Mouse (Mus musculus) embryonic stem cell, embryonic (primary cell): ENCODE data around the gene Car10.

Experiments used
- CTCF ChIA-PET, 4 experiments: fragments of 300-600 bp in 2 of 4; fragments of 350-600 bp in 2 of 4; sonication (Branson Sonifier 250); formaldehyde crosslinking; loops; one replicate each; lab custom pipeline; 2022; ENCODE audit warnings: inconsistent platforms in 2 of 4; lab: Charles Lee
- POLR2A ChIA-PET, 4 experiments: fragments of 300-600 bp in 2 of 4; fragments of 350-600 bp in 2 of 4; sonication (Branson Sonifier 250); formaldehyde crosslinking; loops; one replicate each; lab custom pipeline; 2022; ENCODE audit warnings: antibody characterized with exemption in 4 of 4, inconsistent platforms in 1 of 4; lab: Charles Lee

Gene Car10

GRCm38 (mm10) chr11:93097941-93098828, at the start of gene Car10:
TSS of gene Car10 (plus strand) at chr11:93098028.
- POLR2A ChIA-PET = interaction anchor here in 1 of 4 experiments (0.6 to 0.7 kb wide), 2 partner anchors 54 to 100 kb away, joined by 3 to 5 read pairs; no protein-coding TSS in a partner anchor
- CTCF ChIA-PET = interaction anchor here in 1 of 4 experiments (0.6 kb wide), 1 partner anchor 35 kb away, joined by 3 read pairs; no protein-coding TSS in a partner anchor

GRCm38 (mm10) chr11:93065021-93065420, 32.8 kb upstream of the Car10 start:
- CTCF ChIA-PET = no interaction called here
- POLR2A ChIA-PET = no interaction called here

GRCm38 (mm10) chr11:93065656-93066181, 32.1 kb upstream of the Car10 start:
- ChIA-PET POLR2A (no interaction called here), CTCF (no interaction called here)

GRCm38 (mm10) chr11:93095588-93095987, 2.2 kb upstream of the Car10 start:
- POLR2A ChIA-PET = no interaction called here
- CTCF ChIA-PET = no interaction called here

GRCm38 (mm10) chr11:93097001-93097400, 827 bp upstream of the Car10 start:
- ChIA-PET CTCF (interaction anchor here in 1 of 4 experiments (1.0 kb wide), 1 partner anchor 375 kb away, joined by 3 read pairs; no protein-coding TSS in a partner anchor), POLR2A (no interaction called here)

GRCm38 (mm10) chr11:93097431-93097851, 387 bp upstream of the Car10 start:
- ChIA-PET CTCF (interaction anchor here in 1 of 4 experiments (1.0 kb wide), 1 partner anchor 374 kb away, joined by 3 read pairs; no protein-coding TSS in a partner anchor), POLR2A (no interaction called here)

- POLR2A ChIA-PET = interaction anchor here in 1 of 4 experiments (0.7 kb wide), 1 partner anchor 101 kb away, joined by 3 read pairs; no protein-coding TSS in a partner anchor
- CTCF ChIA-PET = no interaction called here
Measured at GRCm38 (mm10) chr11:93098933-93099381, 1.1 kb downstream of the Car10 start.

GRCm38 (mm10) chr11:93099431-93100370, 1.9 kb downstream of the Car10 start:
- ChIA-PET CTCF (no interaction called here), POLR2A (no interaction called here)

GRCm38 (mm10) chr11:93100606-93101005, 2.8 kb downstream of the Car10 start:
- CTCF ChIA-PET = no interaction called here
- POLR2A ChIA-PET = no interaction called here

GRCm38 (mm10) chr11:93101106-93101505, 3.3 kb downstream of the Car10 start:
- CTCF ChIA-PET = no interaction called here

GRCm38 (mm10) chr11:93102321-93102720, 4.5 kb downstream of the Car10 start:
- ChIA-PET POLR2A (no interaction called here), CTCF (no interaction called here)

More at GRCm38 (mm10) chr11:93101106-93101505, 3.3 kb downstream of the Car10 start:
- POLR2A ChIA-PET = interaction anchor here in 1 of 4 experiments (0.6 kb wide), 1 partner anchor 748 kb away, joined by 3 read pairs; no protein-coding TSS in a partner anchor

GRCm38 (mm10) chr11:93103101-93103815, 5.4 kb downstream of the Car10 start:
- CTCF ChIA-PET = no interaction called here
- POLR2A ChIA-PET = no interaction called here

GRCm38 (mm10) chr11:93109451-93109850, 11.6 kb downstream of the Car10 start:
- POLR2A ChIA-PET = no interaction called here
- CTCF ChIA-PET = no interaction called here

GRCm38 (mm10) chr11:93120766-93121415, 23.1 kb downstream of the Car10 start:
- POLR2A ChIA-PET = interaction anchor here in 1 of 4 experiments (0.6 kb wide), 1 partner anchor 1691 kb away, joined by 5 read pairs; no protein-coding TSS in a partner anchor
- CTCF ChIA-PET = no interaction called here

- ChIA-PET CTCF (no interaction called here), POLR2A (no interaction called here)
Measured at GRCm38 (mm10) chr11:93123691-93124090, 25.9 kb downstream of the Car10 start.

- POLR2A ChIA-PET = no interaction called here
- CTCF ChIA-PET = no interaction called here
Measured at GRCm38 (mm10) chr11:93126466-93126865, 28.6 kb downstream of the Car10 start.

- ChIA-PET CTCF (no interaction called here), POLR2A (no interaction called here)
Measured at GRCm38 (mm10) chr11:93128481-93128880, 30.7 kb downstream of the Car10 start.

- CTCF ChIA-PET = no interaction called here
- POLR2A ChIA-PET = no interaction called here
Measured at GRCm38 (mm10) chr11:93137841-93138240, 40.0 kb downstream of the Car10 start.
